Mouse (Mus musculus) frontal cortex, postnatal 25 days (tissue): ENCODE results near the gene 1810037I17Rik.

Experiments
- DNase-seq, 2 experiments: peaks; one replicate each; pipeline ENCODE4 v3.0.0; 2022; ENCODE audit warnings: low spot score in 2 of 2

The 1810037I17Rik gene

GRCm38 (mm10) chr3:122924009-122924914, at the start of gene 1810037I17Rik:
1810037I17Rik (plus strand) TSS chr3:122924203.
- DNase-seq = peak; percentile 87 to 93

DNA sequence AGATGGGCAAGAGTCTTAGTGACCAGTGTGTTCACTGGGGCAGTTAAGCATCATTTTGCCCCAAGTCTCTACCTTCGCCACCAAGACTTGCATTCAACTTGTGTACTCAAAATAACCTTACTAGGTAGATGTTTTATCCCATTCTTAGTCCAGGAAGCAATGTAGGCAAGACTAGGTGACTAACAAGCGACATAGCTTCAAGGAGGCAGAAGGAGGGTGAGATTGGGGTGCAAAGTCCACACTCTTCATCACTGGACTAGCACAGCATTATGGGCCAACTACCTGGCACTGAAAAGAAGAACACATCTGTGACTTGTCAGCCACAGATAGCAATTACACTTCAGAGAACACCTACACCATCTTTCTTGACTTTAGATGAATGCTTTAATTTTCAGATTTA, 47.1 kb upstream of the 1810037I17Rik start:
- DNase-seq = no peak

- DNase-seq = no peak
Observed at GRCm38 (mm10) chr3:122877543-122877942, 46.5 kb upstream of the 1810037I17Rik start.

GRCm38 (mm10) chr3:122878705-122879315, 45.2 kb upstream of the 1810037I17Rik start:
- no peak for DNase-seq

DNA sequence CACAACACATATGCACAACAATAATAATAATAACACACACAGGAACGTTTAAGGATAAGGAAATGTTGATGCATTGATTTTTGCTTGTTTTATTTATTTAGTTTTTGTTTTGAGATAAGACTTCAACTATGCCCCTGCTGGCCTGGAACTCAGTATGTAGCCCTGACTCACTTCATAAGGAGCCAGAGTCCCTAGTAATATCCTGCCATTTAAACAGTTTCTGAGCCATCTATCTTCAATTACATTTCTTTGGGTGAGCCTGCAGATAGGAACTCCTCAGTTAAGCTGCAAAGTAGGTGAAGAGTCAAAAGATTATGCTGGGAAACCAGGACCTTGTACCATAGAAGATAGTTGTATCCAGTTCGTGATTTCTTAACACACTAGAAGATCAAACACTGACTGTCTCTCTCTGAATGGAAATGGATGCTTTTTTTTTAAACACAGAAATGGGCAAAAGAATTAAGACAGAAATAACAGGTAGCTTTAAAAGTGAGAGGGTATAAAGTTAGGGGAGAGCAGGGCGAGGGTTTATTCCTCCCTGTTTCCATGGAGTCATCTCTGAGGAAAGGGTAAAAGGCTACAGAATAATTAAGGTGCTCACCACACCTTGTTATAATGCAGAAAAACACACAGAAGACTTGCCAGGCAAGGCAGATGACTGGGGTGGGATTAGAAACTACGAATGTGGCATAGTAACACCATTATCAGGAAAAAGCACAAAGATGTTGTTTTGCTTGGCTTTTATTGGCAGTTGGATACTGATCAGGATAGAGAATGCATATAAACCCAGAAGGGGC, 36.3 kb upstream of the 1810037I17Rik start:
- DNase-seq = no peak

- DNase-seq = no peak
Observed at GRCm38 (mm10) chr3:122888371-122888819, 35.6 kb upstream of the 1810037I17Rik start.

DNA sequence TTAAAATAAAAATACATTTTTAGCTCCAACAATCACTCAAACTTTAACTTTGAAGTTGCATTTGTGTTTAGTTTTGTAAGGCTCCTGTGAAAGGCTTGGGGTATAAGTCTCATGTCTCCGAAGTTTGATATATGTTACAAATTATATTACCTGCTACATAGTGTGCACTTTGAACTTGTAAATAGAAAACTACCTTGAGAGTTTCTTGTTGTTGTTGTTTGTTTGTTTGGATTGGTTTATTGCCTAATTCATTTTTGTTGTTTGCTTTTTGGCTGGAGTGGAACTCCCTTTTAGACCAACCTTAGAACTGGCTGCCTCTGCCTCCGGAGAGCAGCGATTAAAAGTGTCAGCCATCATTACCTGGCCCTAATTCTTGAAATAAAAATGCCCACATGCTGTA, 29.2 kb upstream of the 1810037I17Rik start, which contains the start of gene Fabp2:
Gene Fabp2 (plus strand): TSS at position 301 of the 400 bp plus-strand sequence.
- DNase-seq = no peak

DNA sequence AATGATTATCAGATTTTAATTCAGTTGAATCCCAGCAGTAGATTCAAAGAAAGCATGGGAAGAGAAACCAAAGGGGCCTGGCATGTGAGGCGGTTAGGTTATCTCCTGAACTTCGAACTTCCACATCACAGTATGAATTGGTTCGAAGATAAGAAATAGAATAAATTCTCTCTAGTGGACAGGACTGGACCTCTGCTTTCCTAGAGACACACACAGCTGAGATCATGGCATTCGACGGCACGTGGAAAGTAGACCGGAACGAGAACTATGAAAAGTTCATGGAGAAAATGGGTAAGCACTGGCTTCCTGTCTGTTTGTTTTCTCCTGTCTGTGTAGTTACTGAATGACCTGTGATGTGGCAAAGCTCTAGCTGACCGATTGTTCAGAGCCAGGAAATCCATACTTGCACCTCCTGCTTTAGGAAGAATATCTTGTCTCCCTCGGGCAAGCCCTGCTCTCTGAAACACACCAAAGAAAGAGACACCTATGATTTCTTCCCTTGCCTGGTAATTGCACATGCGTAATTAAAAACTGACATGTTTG, 28.7 kb upstream of the 1810037I17Rik start:
- no peak for DNase-seq

DNA sequence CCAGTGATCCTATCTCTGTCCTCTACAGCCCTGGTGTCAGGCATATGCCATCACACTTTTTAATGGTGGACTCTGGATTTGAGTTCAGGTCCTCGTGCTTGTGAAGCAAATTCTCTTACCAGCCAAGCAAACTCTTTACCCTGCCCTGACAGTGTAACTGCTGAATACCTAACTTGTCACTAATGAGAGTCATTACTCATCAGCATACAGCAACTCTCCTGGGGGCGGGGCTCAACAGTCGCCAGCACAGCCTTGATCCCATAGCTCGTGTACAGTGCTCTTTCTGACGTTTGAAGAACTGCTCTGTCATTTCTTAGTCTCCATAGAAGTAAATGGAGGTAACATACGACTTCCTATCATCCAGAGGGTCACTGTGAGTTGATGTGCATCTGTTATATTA, 25.7 kb upstream of the 1810037I17Rik start:
- DNase-seq = no peak

DNA sequence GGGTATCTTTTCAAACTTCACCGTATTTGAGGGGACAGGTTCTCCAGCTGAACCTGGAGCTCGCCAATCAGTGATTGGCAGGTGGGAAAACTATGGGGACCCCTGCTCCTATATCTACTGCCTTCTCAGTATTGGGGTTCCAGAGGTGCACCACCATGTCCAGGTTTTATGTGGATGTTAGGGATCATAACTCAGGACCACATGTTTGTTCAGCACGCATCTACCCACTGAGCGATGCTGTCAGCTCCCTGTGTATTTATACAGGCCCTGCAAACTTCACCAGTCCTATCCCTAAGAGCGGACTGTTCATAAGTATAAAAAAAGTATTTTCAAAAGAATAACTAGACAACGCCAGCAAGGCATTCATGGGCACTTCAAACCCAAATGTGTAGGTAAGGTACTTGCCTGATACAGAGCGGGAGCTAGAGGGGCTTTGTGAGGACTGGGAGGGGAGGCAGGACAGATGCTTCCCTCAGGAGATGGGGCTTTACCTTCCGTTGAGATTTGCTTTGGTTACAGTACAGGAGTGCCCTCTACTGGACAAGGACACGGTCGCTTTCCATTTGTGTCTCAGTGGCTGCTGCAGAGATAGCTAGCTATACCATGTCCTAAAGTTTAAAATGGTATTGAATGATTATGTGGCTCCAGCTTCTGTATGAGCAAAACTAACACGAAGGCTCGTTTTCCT, 20.1 kb upstream of the 1810037I17Rik start:
- DNase-seq = peak in 1 of 2 experiments; percentile 38

- DNase-seq = no peak
Observed at GRCm38 (mm10) chr3:122907841-122908240, 16.2 kb upstream of the 1810037I17Rik start.

DNA sequence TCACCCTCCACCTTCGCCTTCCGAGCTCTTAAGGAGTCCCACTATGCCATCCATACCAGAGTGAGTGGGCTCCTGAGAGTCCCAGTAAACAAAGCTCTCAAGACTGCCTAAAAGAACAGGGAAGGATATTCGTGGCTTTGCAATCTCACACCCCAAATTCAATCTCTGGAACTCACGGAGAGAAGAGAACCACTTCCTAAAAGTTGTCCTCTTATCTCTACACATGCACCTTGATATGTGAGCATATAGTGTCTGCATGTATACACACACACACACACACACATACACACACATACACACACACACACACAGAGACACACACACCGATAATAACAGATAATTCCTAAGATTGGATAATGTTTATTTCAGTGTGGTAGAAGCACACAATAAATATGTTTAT, 8.5 kb upstream of the 1810037I17Rik start:
- no peak for DNase-seq

- no peak for DNase-seq
Observed at GRCm38 (mm10) chr3:122916191-122916680, 7.8 kb upstream of the 1810037I17Rik start.

- DNase-seq = no peak
Observed at GRCm38 (mm10) chr3:122918672-122919071, 5.3 kb upstream of the 1810037I17Rik start.

GRCm38 (mm10) chr3:122919260-122919659, 4.7 kb upstream of the 1810037I17Rik start, which contains the start of gene Gm10959:
Gm10959 (minus strand) TSS chr3:122919360.
- DNase-seq = no peak

DNA sequence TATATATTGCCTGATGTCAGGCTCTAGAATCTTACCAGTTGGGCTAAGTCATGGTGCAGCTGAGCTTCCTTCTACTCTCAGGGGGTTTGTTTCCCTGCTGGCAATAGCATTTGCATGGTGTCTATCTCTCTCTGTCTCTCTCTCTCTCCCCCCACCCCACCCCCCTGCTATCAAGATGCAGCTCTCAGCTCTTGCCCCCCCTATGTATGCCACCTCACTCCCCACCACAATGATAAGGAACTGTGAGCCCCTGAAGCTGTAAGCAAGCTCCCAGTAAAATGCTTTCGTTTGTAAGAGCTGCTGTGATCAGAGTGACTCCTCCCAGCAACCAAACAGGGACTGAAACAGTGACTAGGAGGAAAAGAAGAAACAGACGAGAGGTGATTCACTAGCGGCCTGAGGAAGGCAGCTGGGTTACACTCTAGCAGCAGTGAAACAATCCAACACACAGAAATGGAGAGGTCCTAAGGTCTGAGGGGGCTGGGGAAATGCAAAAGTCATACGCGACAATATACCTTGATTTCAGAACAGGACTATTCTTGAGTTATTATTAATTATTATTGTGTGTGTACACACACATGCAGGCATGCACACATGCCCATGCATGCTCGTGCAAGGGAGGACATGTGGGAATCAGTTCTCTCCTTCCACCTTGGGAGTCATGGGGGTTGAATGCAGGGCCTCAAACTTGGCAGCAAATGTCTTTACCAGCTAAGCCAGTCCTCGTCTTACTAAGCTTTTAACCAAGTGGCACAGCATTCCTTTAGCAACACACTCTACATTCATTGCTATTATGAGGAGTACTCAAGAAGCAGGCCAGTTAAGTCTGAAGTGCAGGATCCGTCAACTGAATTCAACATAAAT, 3.2 kb upstream of the 1810037I17Rik start:
- DNase-seq = no peak

- DNase-seq = no peak
Observed at GRCm38 (mm10) chr3:122921676-122922527, 2.1 kb upstream of the 1810037I17Rik start.

DNA sequence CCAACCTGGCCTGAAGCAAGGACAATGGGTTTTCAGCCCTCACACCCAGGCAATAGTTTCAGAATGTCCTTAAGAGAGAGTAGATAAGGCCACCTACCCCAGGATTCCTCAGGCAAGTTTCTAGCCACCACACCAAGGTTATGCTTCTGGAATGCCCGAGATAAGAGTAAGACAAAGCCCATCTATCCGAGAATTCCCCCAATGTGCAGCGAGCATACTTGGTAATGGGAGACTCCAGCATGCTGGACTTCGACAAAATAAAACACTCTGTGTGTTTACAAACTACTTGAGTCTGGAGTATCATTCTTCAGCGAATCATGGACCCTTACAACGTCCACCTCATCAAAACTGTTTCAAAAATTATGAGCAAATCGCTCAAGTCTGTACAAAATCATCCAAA, 856 bp upstream of the 1810037I17Rik start:
- DNase-seq = no peak

DNA sequence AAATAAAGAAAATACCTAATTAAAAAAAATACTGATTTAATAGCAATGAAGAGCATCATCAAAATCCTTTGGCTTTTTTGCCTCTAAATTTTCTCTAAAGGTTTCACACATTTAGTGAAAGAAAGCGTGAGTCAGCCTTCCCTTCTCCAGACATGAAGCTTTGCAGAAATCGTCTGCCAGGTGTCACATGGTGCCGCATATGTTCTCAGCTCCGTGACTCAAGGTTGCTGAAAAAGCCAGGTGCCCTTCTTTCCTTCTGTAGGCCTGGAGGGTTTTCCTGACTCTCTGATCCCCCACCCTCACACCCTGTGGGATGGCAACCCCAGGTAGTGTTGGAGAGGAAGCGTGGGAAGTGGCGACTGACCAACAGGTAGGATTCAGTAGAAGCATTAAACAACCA, 5.7 kb downstream of the 1810037I17Rik start:
- DNase-seq = no peak
